Comparison of ENCODE assay signal across 24 mouse cellular contexts in the genomic region with DNA sequence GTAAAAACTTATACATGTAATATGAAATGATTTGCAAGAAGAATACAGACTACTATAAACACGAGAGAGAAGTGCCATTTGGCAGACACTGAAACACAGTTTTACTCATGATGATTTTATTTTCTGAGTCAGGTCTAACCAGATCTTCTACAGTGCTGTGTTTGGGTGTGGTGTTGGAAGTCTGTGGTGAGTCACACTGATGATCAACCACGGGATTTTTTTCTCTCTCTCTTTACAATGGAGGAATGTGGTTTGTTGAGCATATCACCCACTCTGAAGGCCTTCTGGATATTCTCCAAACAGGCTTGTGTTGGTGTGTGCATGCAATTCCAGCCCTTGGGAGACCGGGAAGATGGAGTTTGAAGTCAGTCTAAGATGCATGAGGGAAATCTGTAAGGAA. TPM values are rescaled to one million over a fixed set of nuclear protein-coding genes. Genes with fewer than 3 reads are reported as not detected.
DNase-seq lines count a peak whose midpoint lies in the region; ATAC-seq and TF ChIP-seq lines count a peak whose summit lies in the region.
"Had no signal": no experiment of that assay in that cellular context is flagged by ENCODE, and none has a peak within 500 bp of the region (broad histone marks: within the 10 kb centered on the region; RNA-seq: fewer than 3 reads in every experiment).

No protein-coding gene starts in this region.

- no peak overlapping the region for H3K27ac ChIP-seq in embryonic facial prominence, embryonic 14.5 days (replicated peaks; ENCODE audit: low read depth, low read length)
- no peak overlapping the region for H3K27ac ChIP-seq in embryonic facial prominence, embryonic 10.5 days (replicated peaks)
- H3K27ac ChIP-seq: embryonic facial prominence, embryonic 15.5 days; forebrain, embryonic 15.5 days; hindbrain, embryonic 12.5 days; kidney, postnatal 0 days; neural tube, embryonic 15.5 days had no signal

- no peaks in the 10 kb centered on the region for H3K36me3 ChIP-seq in embryonic facial prominence, embryonic 14.5 days (ENCODE audit: control insufficient read depth, insufficient read depth, low read length)
- no peaks in the 10 kb centered on the region for H3K36me3 ChIP-seq in embryonic facial prominence, embryonic 10.5 days (replicated peaks)
- H3K36me3 ChIP-seq in myocyte (ENCODE audit: control insufficient read depth, insufficient read depth), result no peaks in the 10 kb centered on the region
- H3K36me3 ChIP-seq: embryonic facial prominence, embryonic 15.5 days; forebrain, embryonic 15.5 days; hindbrain, embryonic 12.5 days; neural tube, embryonic 15.5 days had no signal

- WGBS in embryonic facial prominence, embryonic 14.5 days, result 73% methylated on average over 3 of the region's 3 CpGs
- WGBS in embryonic facial prominence, embryonic 10.5 days, result 82% methylated on average over 3 of the region's 3 CpGs

- H3ac ChIP-seq in myocyte (ENCODE audit: control insufficient read depth, insufficient read length), result no peak overlapping the region

- no peak overlapping the region for H3K9ac ChIP-seq in embryonic facial prominence, embryonic 14.5 days (ENCODE audit: low read depth, low read length)
- H3K9ac ChIP-seq: embryonic facial prominence, embryonic 15.5 days; forebrain, embryonic 15.5 days; hindbrain, embryonic 12.5 days; liver, postnatal 0 days; neural tube, embryonic 15.5 days had no signal

- no peak for TF ChIP-seq POLR2A in myocyte (IDR thresholded peaks at IDR 0.05; ENCODE audit: insufficient read length, low read depth)

- no peak overlapping the region for H3K4me3 ChIP-seq in embryonic facial prominence, embryonic 14.5 days (ENCODE audit: low read depth, low read length)
- no peak overlapping the region for H3K4me3 ChIP-seq in embryonic facial prominence, embryonic 10.5 days
- H3K4me3 ChIP-seq in myocyte, result no peak overlapping the region
- H3K4me3 ChIP-seq: embryonic facial prominence, embryonic 15.5 days; forebrain, embryonic 15.5 days; hindbrain, embryonic 12.5 days; neural tube, embryonic 15.5 days had no signal

- no peaks in the 10 kb centered on the region for H3K9me3 ChIP-seq in embryonic facial prominence, embryonic 14.5 days (ENCODE audit: control insufficient read depth, low read length)
- no peaks in the 10 kb centered on the region for H3K9me3 ChIP-seq in embryonic facial prominence, embryonic 10.5 days
- H3K9me3 ChIP-seq: embryonic facial prominence, embryonic 15.5 days; forebrain, embryonic 15.5 days; hindbrain, embryonic 12.5 days; neural tube, embryonic 15.5 days had no signal

- no peak overlapping the region for H3K4me2 ChIP-seq in embryonic facial prominence, embryonic 14.5 days (ENCODE audit: low read depth, low read length)
- H3K4me2 ChIP-seq in myocyte (ENCODE audit: low read depth), result peak overlapping the region; percentile 55
- H3K4me2 ChIP-seq: embryonic facial prominence, embryonic 15.5 days; forebrain, embryonic 15.5 days; hindbrain, embryonic 12.5 days; liver, embryonic 11.5 days; midbrain, embryonic 11.5 days; neural tube, embryonic 15.5 days had no signal

- H3K79me2 ChIP-seq in myocyte (ENCODE audit: control insufficient read depth, insufficient read depth), result no peaks in the 10 kb centered on the region

- no peak for ATAC-seq in embryonic facial prominence, embryonic 14.5 days (ENCODE audit: low read depth)
- no peak for ATAC-seq in CD4-positive, CD25-positive, alpha-beta regulatory T cell, adult 4 months
- ATAC-seq: forebrain, embryonic 15.5 days; liver, postnatal 0 days had no signal

- no peaks in the 10 kb centered on the region for H3K27me3 ChIP-seq in embryonic facial prominence, embryonic 14.5 days (replicated peaks; ENCODE audit: control insufficient read depth, insufficient read depth, low read length)
- no peaks in the 10 kb centered on the region for H3K27me3 ChIP-seq in embryonic facial prominence, embryonic 10.5 days (replicated peaks; ENCODE audit: low read depth, poor library complexity, severe bottlenecking)
- no peaks in the 10 kb centered on the region for H3K27me3 ChIP-seq in myocyte (ENCODE audit: control insufficient read depth, insufficient read depth, insufficient read length)
- H3K27me3 ChIP-seq: embryonic facial prominence, embryonic 15.5 days; forebrain, embryonic 15.5 days; hindbrain, embryonic 12.5 days; neural tube, embryonic 15.5 days had no signal

- no peaks in the 10 kb centered on the region for H3K4me1 ChIP-seq in embryonic facial prominence, embryonic 14.5 days (ENCODE audit: control insufficient read depth, insufficient read depth, low read length)
- no peaks in the 10 kb centered on the region for H3K4me1 ChIP-seq in embryonic facial prominence, embryonic 10.5 days
- H3K4me1 ChIP-seq: embryonic facial prominence, embryonic 15.5 days; forebrain, embryonic 15.5 days; hindbrain, embryonic 12.5 days; neural tube, embryonic 15.5 days had no signal

- DNase-seq in embryonic facial prominence, embryonic 14.5 days (ENCODE audit: low spot score), result peak; percentile 36
- DNase-seq in embryonic facial prominence, embryonic 10.5 days (ENCODE audit: low spot score), result no peak
- DNase-seq in 3T3-L1 (ENCODE audit: low read depth, low spot score), result peak; percentile 91
- DNase-seq in NIH3T3 (ENCODE audit: low read depth), result peak; percentile 68
- DNase-seq in spleen, postnatal 4 days (ENCODE audit: low spot score in 2 of 2), result no peak
- no peak for DNase-seq in right cerebral cortex, adult 2 months (ENCODE audit: low spot score in 2 of 2)
- DNase-seq: adrenal gland, adult 8-10 months; B cell, adult 2 months; cerebellum, adult 2 months; cerebellum, postnatal 25 days; embryo, embryonic 11 days; gastrocnemius, postnatal 25 days; kidney, adult 2 months; liver, postnatal 0 days; lung, postnatal 14 days had no signal

TF ChIP-seq in myocyte, 11 proteins besides CTCF, POLR2A, EP300 and RAD21:
- TF ChIP-seq TCF12 (IDR thresholded peaks at IDR 0.05; ENCODE audit: insufficient read depth, poor library complexity, severe bottlenecking) (no peak), CEBPB (IDR thresholded peaks at IDR 0.05; ENCODE audit: insufficient read depth, poor library complexity, severe bottlenecking) (no peak), TCF3 (IDR thresholded peaks at IDR 0.05; ENCODE audit: insufficient read length, low read depth) (no peak), REST (IDR thresholded peaks at IDR 0.05; ENCODE audit: insufficient read depth, insufficient read length) (no peak), MAX (IDR thresholded peaks at IDR 0.05; ENCODE audit: low read depth) (no peak)

RNA-seq across cellular contexts. Expression of a gene that starts 13.5 kb away (rescaled TPM):
- 42.5 and 47.9 TPM in 2 replicates for polyA plus RNA-seq in embryonic facial prominence, embryonic 14.5 days (2014; fragmentation: Nextera tagmentation; extraction: Ambion mirVana)
- polyA plus RNA-seq in embryonic facial prominence, embryonic 10.5 days (2016; fragmentation: Nextera tagmentation; extraction: Ambion mirVana), result 17.7 and 19.0 TPM in 2 replicates
- 32.4 TPM for polyA plus RNA-seq in myocyte (2012; fragmentation: generic; extraction: Trizol)
- 100 to 1,000 TPM; 236 to 271 TPM for polyA plus RNA-seq in CD4-positive, CD25-positive, alpha-beta regulatory T cell, adult 4 months (2017; shearing (Covaris generic))

Comparison
In these comparisons a context has a peak if more than half of its experiments do, and no peak if none do; other contexts are left out.
1. DNase-seq: peak in embryonic facial prominence, embryonic 14.5 days (single experiment), 3T3-L1 (single experiment) and NIH3T3 (single experiment); none in embryonic facial prominence, embryonic 10.5 days (single experiment), spleen, postnatal 4 days (0 of 2) and right cerebral cortex, adult 2 months (0 of 2).